Mouse (Mus musculus) CH12.LX (cell line): Measurements from ENCODE around the gene E4f1. TPM values are rescaled to one million over a fixed set of nuclear protein-coding genes. Genes with fewer than 3 reads are reported as not detected.

Experiments
- DNase-seq: peaks from one replicate; pipeline ENCODE4 v3.0.0-alpha.2; 2013; ENCODE audit errors: extremely low read depth
- H3K27ac ChIP-seq: 2 replicates; pipeline ENCODE4 v1.5.1; 2012; ENCODE audit warnings: low read depth, mild to moderate bottlenecking, control low read depth, moderate library complexity; ENCODE audit not compliant: insufficient read depth
- H3K27me3 ChIP-seq: replicated peaks from 2 replicates; pipeline ENCODE3; 2012; ENCODE audit warnings: inconsistent platforms
- H3K36me3 ChIP-seq, 2 experiments: replicated peaks in 1 of 2; 2 replicates each; pipeline versions ENCODE3 to v1.6.1; 2012; ENCODE audit warnings: inconsistent platforms in 1 of 2, low read length in 1 of 2, mild to moderate bottlenecking in 1 of 2, mixed read lengths in 1 of 2, moderate library complexity in 1 of 2; ENCODE audit not compliant: control insufficient read depth in 1 of 2, insufficient read depth in 1 of 2
- H3K4me1 ChIP-seq, 2 experiments: 2 replicates each; pipeline ENCODE4 v1.6.1; 2012; ENCODE audit warnings: inconsistent platforms in 1 of 2, moderate library complexity in 1 of 2; ENCODE audit not compliant: insufficient read depth in 2 of 2, control insufficient read depth in 1 of 2
- H3K4me2 ChIP-seq: 2 replicates; pipeline ENCODE4 v1.6.1; 2012; ENCODE audit warnings: low read depth, mild to moderate bottlenecking, control low read depth; ENCODE audit not compliant: poor library complexity, insufficient read depth, severe bottlenecking
- H3K4me3 ChIP-seq, 3 experiments: fragments of 150-350 bp in 1 of 3; sonication (generic) in 1 of 3; replicated peaks in 1 of 3; 2 replicates each; pipeline versions ENCODE3 to v1.5.1; 2011 to 2012; ENCODE audit warnings: low read depth in 2 of 3, low read length in 2 of 3, mild to moderate bottlenecking in 2 of 3, moderate library complexity in 2 of 3, control low read depth in 1 of 3, improper control_type of control experiment in 1 of 3, inconsistent platforms in 1 of 3, mixed read lengths in 1 of 3; ENCODE audit not compliant: poor library complexity in 1 of 3
- H3K79me2 ChIP-seq: replicated peaks from 2 replicates; pipeline ENCODE4 v1.6.1; 2012; ENCODE audit warnings: mild to moderate bottlenecking, moderate library complexity; ENCODE audit not compliant: control insufficient read depth, poor library complexity, insufficient read depth, severe bottlenecking; ENCODE audit errors: extremely low read depth
- H3K9ac ChIP-seq: 2 replicates; pipeline ENCODE4 v1.6.1; 2012; ENCODE audit warnings: low read depth, mild to moderate bottlenecking, control low read depth, moderate library complexity; ENCODE audit not compliant: insufficient read depth
- H3K9me3 ChIP-seq: replicated peaks from 2 replicates; pipeline ENCODE3; 2012; ENCODE audit warnings: low read length, inconsistent platforms, mixed read lengths
- BHLHE40 ChIP-seq: IDR thresholded peaks from 2 replicates; pipeline ENCODE4 v1.6.1; 2011; ENCODE audit warnings: mild to moderate bottlenecking, low read depth, low read length, improper control_type of control experiment
- CTCF ChIP-seq, 2 experiments: IDR thresholded peaks in 1 of 2; conservative IDR thresholded peaks in 1 of 2; 2 replicates each; pipeline ENCODE4 v1.5.1; 2011 to 2012; ENCODE audit warnings: low read depth in 2 of 2, low read length in 2 of 2, improper control_type of control experiment in 1 of 2, inconsistent platforms in 1 of 2, mild to moderate bottlenecking in 1 of 2, moderate library complexity in 1 of 2
- E2F4 ChIP-seq: IDR thresholded peaks from 2 replicates; pipeline ENCODE4 v1.6.1; 2011; ENCODE audit warnings: low read depth, low read length, improper control_type of control experiment; ENCODE audit not compliant: insufficient replicate concordance
- ELF1 ChIP-seq: IDR thresholded peaks from 2 replicates; pipeline ENCODE4 v1.6.1; 2014; ENCODE audit warnings: low read depth, mild to moderate bottlenecking, inconsistent platforms, low read length, improper control_type of control experiment
- IRF4 ChIP-seq: IDR thresholded peaks from 2 replicates; pipeline ENCODE4 v1.6.1; 2014; ENCODE audit warnings: low read depth, mild to moderate bottlenecking, inconsistent platforms, low read length, improper control_type of control experiment
- JUND ChIP-seq: conservative IDR thresholded peaks from 2 replicates; pipeline ENCODE4 v1.6.1; 2011; ENCODE audit warnings: low read depth, low read length, improper control_type of control experiment
- KAT2A ChIP-seq: IDR thresholded peaks from 2 replicates; pipeline ENCODE4 v1.6.1; 2012; ENCODE audit warnings: low read length, improper control_type of control experiment, inconsistent platforms; ENCODE audit not compliant: insufficient replicate concordance
- MAFK ChIP-seq: IDR thresholded peaks from 2 replicates; pipeline ENCODE4 v1.6.1; 2011; ENCODE audit warnings: low read length, improper control_type of control experiment; ENCODE audit not compliant: insufficient replicate concordance
- MAZ ChIP-seq: IDR thresholded peaks from 2 replicates; pipeline ENCODE4 v1.6.1; 2012; ENCODE audit warnings: low read depth, mild to moderate bottlenecking, inconsistent platforms, low read length, improper control_type of control experiment, moderate library complexity
- MEF2A ChIP-seq: IDR thresholded peaks from 2 replicates; pipeline ENCODE4 v1.6.1; 2014; ENCODE audit warnings: low read depth, mild to moderate bottlenecking, inconsistent platforms, low read length, improper control_type of control experiment, borderline replicate concordance
- MXI1 ChIP-seq: IDR thresholded peaks from 2 replicates; pipeline ENCODE4 v1.6.1; 2011; ENCODE audit warnings: mild to moderate bottlenecking, low read depth, low read length, improper control_type of control experiment
- MYC ChIP-seq: IDR thresholded peaks from 2 replicates; pipeline ENCODE4 v1.6.1; 2011; ENCODE audit warnings: low read depth, mild to moderate bottlenecking, improper control_type of control experiment, low read length
- RAD21 ChIP-seq: IDR thresholded peaks from 2 replicates; pipeline ENCODE4 v1.6.1; 2011; ENCODE audit warnings: low read depth, mild to moderate bottlenecking, low read length, improper control_type of control experiment, moderate library complexity
- RCOR1 ChIP-seq: conservative IDR thresholded peaks from 2 replicates; pipeline ENCODE4 v1.6.1; 2012; ENCODE audit warnings: low read depth, mild to moderate bottlenecking, inconsistent platforms, low read length, improper control_type of control experiment
- SIN3A ChIP-seq: IDR thresholded peaks from 2 replicates; pipeline ENCODE4 v1.6.1; 2012; ENCODE audit warnings: low read length, improper control_type of control experiment, inconsistent platforms
- SMC3 ChIP-seq: IDR thresholded peaks from 2 replicates; pipeline ENCODE4 v1.6.1; 2011; ENCODE audit warnings: low read depth, low read length, improper control_type of control experiment
- TCF12 ChIP-seq: IDR thresholded peaks from 2 replicates; pipeline ENCODE4 v1.6.1; 2014; ENCODE audit warnings: low read depth, mild to moderate bottlenecking, inconsistent platforms, low read length, improper control_type of control experiment
- USF2 ChIP-seq: conservative IDR thresholded peaks from 2 replicates; pipeline ENCODE4 v1.6.1; 2011; ENCODE audit warnings: low read depth, low read length, improper control_type of control experiment
- dilution Hi-C: fragments of 300-500 bp; cut with MboI; formaldehyde crosslinking; loops from 2 replicates; pipeline ENCODE4 v1.14.3; 2020; ENCODE audit warnings: low sequenced_read_pairs; ENCODE audit not compliant: extremely low pct_unique_long_range_greater_than_20kb, extremely low pct_ligation_motif_present
- in situ Hi-C: fragments of 300-500 bp; cut with MboI; formaldehyde crosslinking; loops from 3 replicates; pipeline ENCODE4 v1.14.3; 2019; ENCODE audit warnings: low sequenced_read_pairs, low pct_ligation_motif_present, low pct_unique_long_range_greater_than_20kb, mixed read lengths
- polyA plus RNA-seq: library from polyadenylated mRNA; unstranded; fragments of >175 nt; gene quantifications from 2 replicates; pipeline ENCODE4 v1.2.1, GENCODE M21; 2012; ENCODE audit warnings: low read depth; ENCODE audit not compliant: insufficient read length
- total RNA-seq, 2 experiments: library from RNA; depleted of rRNA; stranded (reverse); fragments of 300-350 nt in 1 of 2; fragments of >200 nt in 1 of 2; gene quantifications; 2 replicates each; pipeline ENCODE4 v1.2.3; 2012 to 2014

E4f1 gene
- total and polyA plus RNA-seq, 3 experiments, result 10.2 to 22.7 (median 16.2) TPM

- H3K4me3 ChIP-seq, result no peak overlapping the region
These were observed 35.3 kb upstream of the E4f1 start for GRCm38 (mm10) chr17:24505286-24505955.

DNA sequence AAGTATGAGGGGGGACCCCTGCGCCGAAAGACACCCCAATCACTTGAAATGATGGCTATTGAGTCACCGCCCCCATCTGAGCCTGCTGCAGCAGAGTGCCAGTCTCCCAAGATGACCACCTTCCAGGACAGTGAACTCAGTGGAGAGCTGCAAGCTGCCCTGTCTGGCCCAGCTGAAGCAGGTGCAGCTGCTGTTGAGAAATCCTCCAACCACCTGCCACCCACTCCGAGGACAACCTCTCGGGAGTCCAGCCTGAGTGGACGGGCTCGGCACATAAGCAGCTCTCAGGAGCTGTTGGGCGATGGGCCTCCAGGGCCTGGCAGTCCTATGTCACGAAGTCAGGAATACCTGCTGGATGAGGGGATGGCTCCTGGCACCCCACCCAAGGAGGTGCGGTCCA, 34.0 kb upstream of the E4f1 start:
- Histone ChIP-seq H3K9me3 (no peaks in the 10 kb centered on the region), H3K4me1 (no peaks in the 10 kb centered on the region), H3K4me3 (no peak overlapping the region), H3K9ac (no peak overlapping the region), H3K27me3 (peaks cover 4% of the 10 kb centered on the region), H3K79me2 (no peaks in the 10 kb centered on the region), H3K4me2 (no peak overlapping the region), H3K36me3 (peaks cover 40 to 62% of the 10 kb centered on the region in 2 experiments), H3K27ac (no peak overlapping the region)
- in situ Hi-C loops (no loop called here), dilution Hi-C loops (no loop called here)
- TF ChIP-seq KAT2A, result no peak
- TF ChIP-seq RCOR1, result no peak
- TF ChIP-seq SMC3, result no peak
- no peak for TF ChIP-seq SIN3A
- TF ChIP-seq MXI1, result no peak
- TF ChIP-seq CTCF (conservative IDR thresholded peaks at IDR 0.05 in 1 of 2, IDR thresholded peaks at IDR 0.05 in 1 of 2; ENCODE audit: low read depth in 2 of 2, low read length in 2 of 2), result no peak
- TF ChIP-seq MAFK, result no peak
- TF ChIP-seq IRF4, result no peak
- no peak for DNase-seq

More at GRCm38 (mm10) chr17:24505286-24505955, 35.3 kb upstream of the E4f1 start:
- Histone ChIP-seq H3K27me3 (peaks cover 2% of the 10 kb centered on the region), H3K27ac (no peak overlapping the region), H3K9me3 (no peaks in the 10 kb centered on the region), H3K79me2 (no peaks in the 10 kb centered on the region), H3K9ac (no peak overlapping the region), H3K4me2 (no peak overlapping the region), H3K4me1 (no peaks in the 10 kb centered on the region), H3K36me3 (peaks cover 54 to 76% of the 10 kb centered on the region in 2 experiments)
- TF ChIP-seq TCF12 (no peak), SMC3 (no peak), IRF4 (no peak), JUND (no peak), MEF2A (no peak), E2F4 (no peak), CTCF (conservative IDR thresholded peaks at IDR 0.05 in 1 of 2, IDR thresholded peaks at IDR 0.05 in 1 of 2; ENCODE audit: low read depth in 2 of 2, low read length in 2 of 2) (no peak), MAZ (no peak), USF2 (no peak), BHLHE40 (no peak), MYC (no peak), ELF1 (no peak), RAD21 (no peak), SIN3A (no peak)
- no peak for DNase-seq
- in situ Hi-C loops, result no loop called here
- dilution Hi-C loops, result no loop called here
